Comparison of ENCODE assay signal across 10 mouse cellular contexts in the genomic region with DNA sequence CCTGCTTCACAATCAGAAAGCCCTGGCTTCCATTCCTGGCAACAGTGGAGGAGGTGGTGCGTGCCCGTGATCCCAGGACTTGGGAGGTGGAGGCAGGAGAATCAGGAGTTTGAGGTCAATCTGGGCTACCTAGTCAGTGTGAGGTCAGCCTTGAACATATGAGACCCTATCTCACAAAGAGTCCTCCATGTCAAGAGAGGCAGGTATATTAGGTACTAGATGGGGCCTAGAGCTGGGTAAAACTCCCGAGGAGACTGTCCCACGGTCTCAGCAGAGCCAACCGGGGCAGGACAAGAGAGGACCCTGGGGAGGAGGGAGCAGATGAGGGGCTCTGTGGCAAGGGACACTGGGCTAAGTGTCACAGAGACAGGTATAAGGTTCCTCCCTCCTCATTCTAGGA. TPM values are rescaled to one million over a fixed set of nuclear protein-coding genes. Genes with fewer than 3 reads are reported as not detected.
A peak's percentile ranks its signal among the peaks of the same experiment; 100 is the strongest.
DNase-seq lines count a peak whose midpoint lies in the region; ATAC-seq and TF ChIP-seq lines count a peak whose summit lies in the region.
"Had no signal": no experiment of that assay in that cellular context is flagged by ENCODE, and none has a peak within 500 bp of the region (broad histone marks: within the 10 kb centered on the region; RNA-seq: fewer than 3 reads in every experiment).

No protein-coding gene starts in this region.

- peak; percentile 95 for DNase-seq in heart, adult 11 months
- DNase-seq in heart, postnatal 25 days (ENCODE audit: low spot score), result no peak
- DNase-seq in kidney, postnatal 25 days, result no peak
- no peak for DNase-seq in spleen, adult 2 months (ENCODE audit: low read depth in 1 of 2, low spot score in 2 of 2)
- DNase-seq in spleen, postnatal 36 days (ENCODE audit: low spot score in 2 of 2), result no peak
- DNase-seq in right cerebral cortex, postnatal 10 days (ENCODE audit: low spot score in 2 of 2), result no peak
- DNase-seq in adrenal gland, adult (ENCODE audit: inconsistent age in 2 of 2, low spot score in 1 of 2), result no peak
- DNase-seq: cerebellum, adult 11 months had no signal

- H3K27ac ChIP-seq in kidney, embryonic 16.5 days (ENCODE audit: low read length), result 0 out of 2 replicates have a peak overlapping the region, but pooled peaks have one; percentile 6
- peak overlapping the region; percentile 65 for H3K27ac ChIP-seq in spleen, adult 2 months (ENCODE audit: insufficient read depth, low read length)

- 0 out of 2 replicates have a peak overlapping the region, but pooled peaks have one; percentile 9 for H3K9ac ChIP-seq in kidney, embryonic 16.5 days (replicated peaks; ENCODE audit: low read length)

- no peak for ATAC-seq in kidney, embryonic 16.5 days (ENCODE audit: low FRiP score, low TSS enrichment)

- H3K9me3 ChIP-seq in kidney, embryonic 16.5 days (ENCODE audit: low read length), result no peaks in the 10 kb centered on the region
- H3K9me3 ChIP-seq: embryonic facial prominence, embryonic 13.5 days had no signal

- intact Hi-C loops in heart, postnatal 25 days (cut with DNase I), result no loop called here

- no peak for TF ChIP-seq POLR2A in spleen, adult 2 months (IDR thresholded peaks at IDR 0.05; ENCODE audit: low read depth, low read length)

- peaks cover 31% of the 10 kb centered on the region for H3K4me1 ChIP-seq in kidney, embryonic 16.5 days (ENCODE audit: insufficient read depth, low read length)
- peaks cover 21% of the 10 kb centered on the region; the same call in 1 of the 2 replicates for H3K4me1 ChIP-seq in spleen, adult 2 months (ENCODE audit: control insufficient read depth, insufficient read depth, insufficient read length)

- no peaks in the 10 kb centered on the region for H3K27me3 ChIP-seq in kidney, embryonic 16.5 days (ENCODE audit: insufficient read depth, low read length)
- H3K27me3 ChIP-seq in spleen, adult 2 months (ENCODE audit: control insufficient read depth, insufficient read depth, low read length), result no peaks in the 10 kb centered on the region
- H3K27me3 ChIP-seq: embryonic facial prominence, embryonic 13.5 days had no signal

- no peak overlapping the region for H3K4me2 ChIP-seq in kidney, embryonic 16.5 days (replicated peaks; ENCODE audit: low read depth, low read length)

- H3K36me3 ChIP-seq in kidney, embryonic 16.5 days (ENCODE audit: insufficient read depth, low read length), result peaks cover 4% of the 10 kb centered on the region; the same call in 1 of the 2 replicates
- H3K36me3 ChIP-seq in spleen, adult 2 months (ENCODE audit: control insufficient read depth, insufficient read depth, low read length), result 0 out of 2 replicates have a peak, but pooled peaks cover under 1% of the 10 kb centered on the region

- no peak for TF ChIP-seq CTCF in spleen, adult 2 months (IDR thresholded peaks at IDR 0.05; ENCODE audit: extremely low read depth, insufficient read depth, insufficient read length, insufficient replicate concordance)

- no peak overlapping the region for H3K4me3 ChIP-seq in kidney, embryonic 16.5 days (ENCODE audit: low read length)
- peak overlapping the region; percentile 47; the same call in 1 of the 2 replicates for H3K4me3 ChIP-seq in spleen, adult 2 months (ENCODE audit: extremely low read depth, insufficient read depth, insufficient read length)

- 87% methylated on average over 5 of the region's 5 CpGs for WGBS in kidney, embryonic 16.5 days
- 56% methylated on average over 5 of the region's 5 CpGs for WGBS in spleen, adult 2 months

RNA-seq across cellular contexts. Expression of gene Limk1, which starts 10.9 kb away (rescaled TPM):
- 1 to 10 TPM; 4.7 to 5.0 TPM for total RNA-seq in heart, postnatal 25 days (2021)
- 4.9 and 5.2 TPM in 2 replicates for polyA plus RNA-seq in kidney, embryonic 16.5 days (2015; fragmentation: Nextera tagmentation; extraction: Ambion mirVana)
- polyA plus RNA-seq in spleen, adult 2 months (2012; rRNA removed), result 25.0 and 25.7 TPM in 2 replicates

RNA-seq across cellular contexts. Expression of gene Eif4h, which starts 38.2 kb away (rescaled TPM):
- total RNA-seq in heart, postnatal 25 days (2021), result 100 to 1,000 TPM; 135 to 146 TPM
- polyA plus RNA-seq in kidney, embryonic 16.5 days (2015; fragmentation: Nextera tagmentation; extraction: Ambion mirVana), result 492 and 502 TPM in 2 replicates
- polyA plus RNA-seq in spleen, adult 2 months (2012; rRNA removed), result 125 and 143 TPM in 2 replicates
